Mouse (Mus musculus): Measurements from ENCODE around the gene Chd8. TPM values are rescaled to one million over a fixed set of nuclear protein-coding genes. Genes with fewer than 3 reads are reported as not detected.

Chd8 gene
- polyA plus RNA-seq, 1 experiment from 2014 or later: 46.7 TPM

DNA sequence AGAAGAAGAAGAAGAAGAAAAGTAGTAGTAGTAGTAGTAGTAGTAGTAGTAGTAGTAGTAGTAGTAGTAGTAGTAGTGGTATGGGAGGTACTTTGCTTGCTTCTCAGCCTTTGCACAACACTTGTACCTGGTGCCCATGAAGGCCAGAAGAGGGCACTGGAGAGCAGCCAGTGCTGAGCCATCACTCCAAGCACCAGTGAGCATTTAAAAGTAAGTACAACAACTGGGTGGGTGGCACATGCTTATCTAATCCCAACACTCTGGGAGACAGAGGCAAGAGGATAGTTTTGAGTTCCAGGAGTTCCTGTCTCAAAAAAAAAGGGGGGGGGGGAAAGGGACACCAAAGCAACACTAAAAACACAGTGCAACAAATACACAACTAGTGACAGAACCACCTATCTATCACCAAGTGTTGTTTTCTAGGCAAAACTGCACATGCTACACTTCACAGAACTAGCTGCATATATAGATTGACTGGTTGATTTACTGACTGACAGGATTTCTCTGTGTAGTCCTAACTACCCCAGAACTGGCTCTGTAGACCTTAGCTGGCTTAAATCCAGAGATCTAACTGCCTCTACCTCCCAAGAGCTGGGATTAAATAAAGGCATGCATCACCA is 66.7 kb downstream of the Chd8 start:
- H3K4me1 ChIP-seq (ENCODE audit: control insufficient read depth, insufficient read depth, low read length): peaks cover 7% of the 10 kb centered on the region; the same call in 1 of the 2 replicates
- no peak overlapping the region for H3K4me2 ChIP-seq
- no peaks in the 10 kb centered on the region for H3K9me3 ChIP-seq (ENCODE audit: control insufficient read depth, low read length)
- peaks cover 5% of the 10 kb centered on the region; the same call in 1 of the 2 replicates for H3K36me3 ChIP-seq (ENCODE audit: control insufficient read depth, insufficient read depth, low read length)
- H3K27ac ChIP-seq (ENCODE audit: low read depth, low read length): no peak overlapping the region
- DNase-seq (ENCODE audit: low spot score, missing footprints) (no peak), ATAC-seq (ENCODE audit: low FRiP score) (peak; percentile 42; the same call in 1 of the 2 replicates)
- no peaks in the 10 kb centered on the region for H3K27me3 ChIP-seq (ENCODE audit: control insufficient read depth, insufficient read depth, low read length)
- no peak overlapping the region for H3K9ac ChIP-seq (ENCODE audit: low read length)
- H3K4me3 ChIP-seq (ENCODE audit: low read depth, low read length): no peak overlapping the region

GRCm38 (mm10) chr14:52189519-52189918 is 68.1 kb downstream of the Chd8 start:
- peaks cover 5% of the 10 kb centered on the region; the same call in 1 of the 2 replicates for H3K36me3 ChIP-seq (ENCODE audit: control insufficient read depth, insufficient read depth, low read length)
- ATAC-seq (ENCODE audit: low FRiP score): no peak
- H3K9ac ChIP-seq (ENCODE audit: low read length): no peak overlapping the region
- H3K27me3 ChIP-seq (ENCODE audit: control insufficient read depth, insufficient read depth, low read length): no peaks in the 10 kb centered on the region
- no peak for DNase-seq (ENCODE audit: low spot score, missing footprints)
- WGBS: 87% methylated on average over 2 of the region's 2 CpGs
- no peaks in the 10 kb centered on the region for H3K4me1 ChIP-seq (ENCODE audit: control insufficient read depth, insufficient read depth, low read length)
- H3K4me2 ChIP-seq: no peak overlapping the region
- H3K9me3 ChIP-seq (ENCODE audit: control insufficient read depth, low read length): no peaks in the 10 kb centered on the region
- no peak overlapping the region for H3K4me3 ChIP-seq (ENCODE audit: low read depth, low read length)
- no peak overlapping the region for H3K27ac ChIP-seq (ENCODE audit: low read depth, low read length)

DNA sequence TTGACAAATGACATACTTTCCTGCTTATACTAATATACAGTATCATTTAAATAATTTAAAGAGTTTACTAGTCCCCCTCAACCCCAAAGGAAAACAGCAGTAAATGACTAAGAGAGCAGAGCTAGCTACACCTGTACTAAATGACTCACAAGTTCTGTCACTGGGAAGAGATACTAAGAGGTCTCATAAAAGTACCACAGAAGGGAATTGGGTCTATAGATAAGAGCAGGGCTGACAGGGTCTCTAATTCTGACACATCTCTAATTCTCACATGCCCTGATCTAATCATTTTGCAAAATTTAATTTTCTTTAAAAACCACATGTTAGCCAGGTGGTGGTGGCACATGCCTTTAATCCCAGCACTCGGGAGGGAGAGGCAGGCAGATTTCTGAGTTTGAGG is 68.8 kb downstream of the Chd8 start:
- DNase-seq (ENCODE audit: low spot score, missing footprints) (no peak), ATAC-seq (ENCODE audit: low FRiP score) (no peak)
- no peak overlapping the region for H3K4me3 ChIP-seq (ENCODE audit: low read depth, low read length)
- H3K36me3 ChIP-seq (ENCODE audit: control insufficient read depth, insufficient read depth, low read length): peaks cover 5% of the 10 kb centered on the region; the same call in 1 of the 2 replicates
- H3K27me3 ChIP-seq (ENCODE audit: control insufficient read depth, insufficient read depth, low read length): no peaks in the 10 kb centered on the region
- no peak overlapping the region for H3K27ac ChIP-seq (ENCODE audit: low read depth, low read length)
- H3K4me1 ChIP-seq (ENCODE audit: control insufficient read depth, insufficient read depth, low read length): no peaks in the 10 kb centered on the region
- no peak overlapping the region for H3K9ac ChIP-seq (ENCODE audit: low read length)
- H3K9me3 ChIP-seq (ENCODE audit: control insufficient read depth, low read length): no peaks in the 10 kb centered on the region
- 77% methylated on average over 1 of the region's 1 CpGs for WGBS
- H3K4me2 ChIP-seq: no peak overlapping the region

DNA sequence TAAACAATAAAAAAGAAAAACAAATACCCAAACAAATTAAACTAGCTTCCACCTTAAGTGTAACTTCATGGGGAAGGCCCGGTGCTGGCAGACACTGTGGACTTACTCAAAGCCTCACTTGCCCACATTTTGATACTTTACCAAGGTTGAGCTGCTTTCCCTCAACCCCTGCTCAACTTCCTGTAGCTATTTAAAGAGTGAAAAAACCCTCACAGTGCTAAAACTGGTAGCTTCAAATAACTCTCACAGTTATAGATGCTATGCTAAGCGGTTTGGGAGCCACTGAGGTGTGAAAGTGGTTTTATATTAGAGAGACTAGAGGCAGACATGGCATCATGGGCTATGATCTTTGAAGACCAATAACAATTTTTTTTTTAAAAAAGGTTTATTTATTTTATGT is 91.0 kb downstream of the Chd8 start:
- WGBS: 97% methylated on average over 2 of the region's 2 CpGs
- peaks cover 29% of the 10 kb centered on the region for H3K36me3 ChIP-seq (ENCODE audit: control insufficient read depth, insufficient read depth, low read length)
- ATAC-seq (ENCODE audit: low FRiP score): no peak

DNA sequence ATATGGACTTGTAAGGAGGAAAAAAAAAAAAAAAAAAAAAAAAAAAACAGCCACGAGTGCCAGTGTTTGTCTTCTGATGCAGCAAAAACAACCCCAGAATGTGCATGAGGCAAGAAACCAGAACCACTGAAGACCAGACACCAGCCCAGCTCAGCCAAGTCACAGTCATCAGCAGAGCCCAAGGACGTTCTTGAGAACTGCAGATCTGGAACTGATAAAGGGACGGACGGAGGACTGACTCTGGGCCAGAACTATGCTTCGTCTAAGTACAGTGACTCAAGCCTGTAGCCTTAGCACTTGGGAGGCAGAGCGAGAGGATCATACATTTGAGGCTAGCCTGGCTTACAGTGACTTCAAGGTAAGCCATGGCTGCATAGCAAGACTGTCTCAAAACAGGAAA is 96.7 kb downstream of the Chd8 start:
- no peaks in the 10 kb centered on the region for H3K9me3 ChIP-seq (ENCODE audit: control insufficient read depth, low read length)
- DNase-seq (ENCODE audit: low spot score, missing footprints): no peak
- no peaks in the 10 kb centered on the region for H3K27me3 ChIP-seq (ENCODE audit: control insufficient read depth, insufficient read depth, low read length)
- H3K4me1 ChIP-seq (ENCODE audit: control insufficient read depth, insufficient read depth, low read length): no peaks in the 10 kb centered on the region
- H3K27ac ChIP-seq (ENCODE audit: low read depth, low read length): no peak overlapping the region
- WGBS: 91% methylated on average over 6 of the region's 6 CpGs
- no peak overlapping the region for H3K4me3 ChIP-seq (ENCODE audit: low read depth, low read length)
- peaks cover 37% of the 10 kb centered on the region for H3K36me3 ChIP-seq (ENCODE audit: control insufficient read depth, insufficient read depth, low read length)
- H3K4me2 ChIP-seq: no peak overlapping the region
- no peak overlapping the region for H3K9ac ChIP-seq (ENCODE audit: low read length)
- no peak for ATAC-seq (ENCODE audit: low FRiP score)

More for the DNA sequence above, 91.0 kb downstream of the Chd8 start:
- H3K4me1 ChIP-seq (ENCODE audit: control insufficient read depth, insufficient read depth, low read length): no peaks in the 10 kb centered on the region
- H3K27me3 ChIP-seq (ENCODE audit: control insufficient read depth, insufficient read depth, low read length): no peaks in the 10 kb centered on the region
- DNase-seq (ENCODE audit: low spot score, missing footprints): no peak
- no peak overlapping the region for H3K4me2 ChIP-seq
- no peaks in the 10 kb centered on the region for H3K9me3 ChIP-seq (ENCODE audit: control insufficient read depth, low read length)
- no peak overlapping the region for H3K4me3 ChIP-seq (ENCODE audit: low read depth, low read length)
- H3K27ac ChIP-seq (ENCODE audit: low read depth, low read length): no peak overlapping the region
- no peak overlapping the region for H3K9ac ChIP-seq (ENCODE audit: low read length)

- DNase-seq (ENCODE audit: low spot score, missing footprints): no peak
- Histone ChIP-seq H3K36me3 (ENCODE audit: control insufficient read depth, insufficient read depth, low read length) (peaks cover 12% of the 10 kb centered on the region), H3K27me3 (ENCODE audit: control insufficient read depth, insufficient read depth, low read length) (no peaks in the 10 kb centered on the region), H3K27ac (ENCODE audit: low read depth, low read length) (no peak overlapping the region), H3K4me1 (ENCODE audit: control insufficient read depth, insufficient read depth, low read length) (peaks cover 9% of the 10 kb centered on the region), H3K4me3 (ENCODE audit: low read depth, low read length) (no peak overlapping the region), H3K9me3 (ENCODE audit: control insufficient read depth, low read length) (no peaks in the 10 kb centered on the region), H3K9ac (ENCODE audit: low read length) (no peak overlapping the region), H3K4me2 (no peak overlapping the region)
- no peak for ATAC-seq (ENCODE audit: low FRiP score)
- WGBS: 87% methylated on average over 2 of the region's 2 CpGs
Measured at GRCm38 (mm10) chr14:52155008-52155407, 102.6 kb downstream of the Chd8 start.

DNA sequence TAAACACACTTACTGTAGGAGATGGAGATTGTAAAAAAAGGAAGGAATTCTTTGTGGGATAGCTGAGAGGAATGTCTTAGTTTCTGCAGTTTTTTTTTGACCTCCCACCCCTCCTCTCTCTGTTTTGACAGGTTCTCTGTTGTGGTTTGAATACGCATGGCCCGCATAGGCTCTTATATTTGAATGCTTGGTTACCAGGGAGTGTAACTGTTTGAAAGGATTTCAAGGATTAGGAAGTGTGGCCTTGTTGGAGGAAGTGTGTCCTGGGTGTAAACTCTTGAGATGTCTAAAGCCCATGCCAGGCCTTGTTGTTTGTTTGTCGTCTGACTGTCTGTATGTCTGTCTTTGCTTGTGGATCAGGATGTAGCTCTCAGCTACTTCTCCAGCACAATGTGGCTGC is 105.0 kb downstream of the Chd8 start:
- Histone ChIP-seq H3K36me3 (ENCODE audit: control insufficient read depth, insufficient read depth, low read length) (no peaks in the 10 kb centered on the region; the same call in 1 of the 2 replicates), H3K9ac (ENCODE audit: low read length) (no peak overlapping the region), H3K4me1 (ENCODE audit: control insufficient read depth, insufficient read depth, low read length) (peaks cover 9% of the 10 kb centered on the region), H3K27ac (ENCODE audit: low read depth, low read length) (no peak overlapping the region), H3K9me3 (ENCODE audit: control insufficient read depth, low read length) (no peaks in the 10 kb centered on the region), H3K27me3 (ENCODE audit: control insufficient read depth, insufficient read depth, low read length) (no peaks in the 10 kb centered on the region), H3K4me3 (ENCODE audit: low read depth, low read length) (no peak overlapping the region), H3K4me2 (no peak overlapping the region)
- WGBS: 32% methylated on average over 3 of the region's 3 CpGs
- ATAC-seq (ENCODE audit: low FRiP score): peak; percentile 38; the same call in 1 of the 2 replicates
- DNase-seq (ENCODE audit: low spot score, missing footprints): no peak

- Histone ChIP-seq H3K4me3 (ENCODE audit: low read depth, low read length) (no peak overlapping the region), H3K9ac (ENCODE audit: low read length) (no peak overlapping the region), H3K27me3 (ENCODE audit: control insufficient read depth, insufficient read depth, low read length) (no peaks in the 10 kb centered on the region), H3K4me2 (0 out of 2 replicates have a peak overlapping the region, but pooled peaks have one; percentile 2), H3K27ac (ENCODE audit: low read depth, low read length) (no peak overlapping the region), H3K36me3 (ENCODE audit: control insufficient read depth, insufficient read depth, low read length) (no peaks in the 10 kb centered on the region), H3K4me1 (ENCODE audit: control insufficient read depth, insufficient read depth, low read length) (peaks cover 9% of the 10 kb centered on the region), H3K9me3 (ENCODE audit: control insufficient read depth, low read length) (no peaks in the 10 kb centered on the region)
- ATAC-seq (ENCODE audit: low FRiP score) (peak; percentile 65), DNase-seq (ENCODE audit: low spot score, missing footprints) (no peak)
- 31% methylated on average over 7 of the region's 7 CpGs for WGBS
Measured at GRCm38 (mm10) chr14:52152179-52152578, 105.4 kb downstream of the Chd8 start.

GRCm38 (mm10) chr14:52149888-52150287 is 107.7 kb downstream of the Chd8 start:
- H3K4me3 ChIP-seq (ENCODE audit: low read depth, low read length): no peak overlapping the region
- H3K9ac ChIP-seq (ENCODE audit: low read length): no peak overlapping the region
- 67% methylated on average over 4 of the region's 4 CpGs for WGBS
- no peaks in the 10 kb centered on the region for H3K27me3 ChIP-seq (ENCODE audit: control insufficient read depth, insufficient read depth, low read length)
- ATAC-seq (ENCODE audit: low FRiP score) (no peak), DNase-seq (ENCODE audit: low spot score, missing footprints) (no peak)
- H3K4me2 ChIP-seq: no peak overlapping the region
- no peaks in the 10 kb centered on the region for H3K36me3 ChIP-seq (ENCODE audit: control insufficient read depth, insufficient read depth, low read length)
- no peaks in the 10 kb centered on the region for H3K9me3 ChIP-seq (ENCODE audit: control insufficient read depth, low read length)
- H3K27ac ChIP-seq (ENCODE audit: low read depth, low read length): no peak overlapping the region
- H3K4me1 ChIP-seq (ENCODE audit: control insufficient read depth, insufficient read depth, low read length): peaks cover 9% of the 10 kb centered on the region

Measured in midbrain, embryonic 11.5 days (tissue).